Mouse (Mus musculus): Measurements from ENCODE around the gene Desi2. TPM values are rescaled to one million over a fixed set of nuclear protein-coding genes. Genes with fewer than 3 reads are reported as not detected.

Desi2 gene
- polyA plus RNA-seq, 1 experiment from 2014 or later: 24.7 TPM

- no peak for DNase-seq
- no peaks in the 10 kb centered on the region for H3K36me3 ChIP-seq (ENCODE audit: insufficient read depth)
- 89% methylated on average over 3 of the region's 3 CpGs for WGBS
Measured at GRCm38 (mm10) chr1:178234109-178234508, 46.9 kb downstream of the Desi2 start.

GRCm38 (mm10) chr1:178235919-178236466 is 48.8 kb downstream of the Desi2 start:
- H3K27me3 ChIP-seq (ENCODE audit: insufficient read depth, low read length): no peaks in the 10 kb centered on the region

More at GRCm38 (mm10) chr1:178234109-178234508, 46.9 kb downstream of the Desi2 start:
- no peak for ATAC-seq (ENCODE audit: insufficient read depth)
- H3K27me3 ChIP-seq (ENCODE audit: insufficient read depth, low read length): no peaks in the 10 kb centered on the region
- no peak overlapping the region for H3K27ac ChIP-seq (ENCODE audit: low read depth)
- TF ChIP-seq CTCF (IDR thresholded peaks at IDR 0.05; ENCODE audit: low read depth): no peak
- H3K9me3 ChIP-seq (ENCODE audit: low read depth, low read length): no peaks in the 10 kb centered on the region
- no peak overlapping the region for H3K4me3 ChIP-seq (ENCODE audit: low read depth, low read length)
- H3K4me2 ChIP-seq: no peak overlapping the region
- no peaks in the 10 kb centered on the region for H3K4me1 ChIP-seq (ENCODE audit: insufficient read depth)
- H3K9ac ChIP-seq: no peak overlapping the region

GRCm38 (mm10) chr1:178238676-178239075 is 51.5 kb downstream of the Desi2 start:
- Histone ChIP-seq H3K4me1 (ENCODE audit: insufficient read depth) (no peaks in the 10 kb centered on the region), H3K4me2 (no peak overlapping the region), H3K9me3 (ENCODE audit: low read depth, low read length) (no peaks in the 10 kb centered on the region), H3K36me3 (ENCODE audit: insufficient read depth) (no peaks in the 10 kb centered on the region; the same call in 1 of the 2 replicates), H3K4me3 (ENCODE audit: low read depth, low read length) (no peak overlapping the region), H3K9ac (no peak overlapping the region), H3K27ac (ENCODE audit: low read depth) (no peak overlapping the region), H3K27me3 (ENCODE audit: insufficient read depth, low read length) (no peaks in the 10 kb centered on the region)
- 76% methylated on average over 1 of the region's 1 CpGs for WGBS
- ATAC-seq (ENCODE audit: insufficient read depth): no peak
- no peak for DNase-seq
- no peak for TF ChIP-seq CTCF (IDR thresholded peaks at IDR 0.05; ENCODE audit: low read depth)

More at GRCm38 (mm10) chr1:178235919-178236466, 48.8 kb downstream of the Desi2 start:
- Histone ChIP-seq H3K4me3 (ENCODE audit: low read depth, low read length) (no peak overlapping the region), H3K4me2 (no peak overlapping the region), H3K9me3 (ENCODE audit: low read depth, low read length) (no peaks in the 10 kb centered on the region), H3K36me3 (ENCODE audit: insufficient read depth) (no peaks in the 10 kb centered on the region), H3K4me1 (ENCODE audit: insufficient read depth) (no peaks in the 10 kb centered on the region), H3K27ac (ENCODE audit: low read depth) (no peak overlapping the region), H3K9ac (no peak overlapping the region)
- ATAC-seq (ENCODE audit: insufficient read depth): no peak
- no peak for TF ChIP-seq CTCF (IDR thresholded peaks at IDR 0.05; ENCODE audit: low read depth)
- no peak for DNase-seq
- 45% methylated on average over 2 of the region's 2 CpGs for WGBS

- Histone ChIP-seq H3K4me1 (ENCODE audit: insufficient read depth) (no peaks in the 10 kb centered on the region), H3K27ac (ENCODE audit: low read depth) (no peak overlapping the region), H3K9me3 (ENCODE audit: low read depth, low read length) (no peaks in the 10 kb centered on the region), H3K27me3 (ENCODE audit: insufficient read depth, low read length) (no peaks in the 10 kb centered on the region), H3K36me3 (ENCODE audit: insufficient read depth) (peaks cover 14% of the 10 kb centered on the region; the same call in 1 of the 2 replicates), H3K4me2 (no peak overlapping the region), H3K9ac (no peak overlapping the region), H3K4me3 (ENCODE audit: low read depth, low read length) (no peak overlapping the region)
- ATAC-seq (ENCODE audit: insufficient read depth): no peak
- 90% methylated on average over 1 of the region's 1 CpGs for WGBS
- peak; percentile 61 for TF ChIP-seq CTCF (IDR thresholded peaks at IDR 0.05; ENCODE audit: low read depth)
- DNase-seq: peak; percentile 36
Measured at GRCm38 (mm10) chr1:178241884-178242508, 54.8 kb downstream of the Desi2 start.

GRCm38 (mm10) chr1:178248107-178248820 is 61.0 kb downstream of the Desi2 start:
- Histone ChIP-seq H3K27me3 (ENCODE audit: insufficient read depth, low read length) (no peaks in the 10 kb centered on the region), H3K36me3 (ENCODE audit: insufficient read depth) (peaks cover 20% of the 10 kb centered on the region; the same call in 1 of the 2 replicates), H3K9me3 (ENCODE audit: low read depth, low read length) (no peaks in the 10 kb centered on the region), H3K4me3 (ENCODE audit: low read depth, low read length) (no peak overlapping the region), H3K9ac (no peak overlapping the region), H3K27ac (ENCODE audit: low read depth) (no peak overlapping the region), H3K4me2 (no peak overlapping the region), H3K4me1 (ENCODE audit: insufficient read depth) (no peaks in the 10 kb centered on the region)
- DNase-seq (no peak), ATAC-seq (ENCODE audit: insufficient read depth) (no peak)
- TF ChIP-seq CTCF (IDR thresholded peaks at IDR 0.05; ENCODE audit: low read depth): no peak
- WGBS: 76% methylated on average over 1 of the region's 1 CpGs

- H3K4me3 ChIP-seq (ENCODE audit: low read depth, low read length): no peak overlapping the region
- H3K4me2 ChIP-seq: no peak overlapping the region
- WGBS: 87% methylated on average over 4 of the region's 4 CpGs
- no peak for ATAC-seq (ENCODE audit: insufficient read depth)
- DNase-seq: no peak
- peaks cover 6% of the 10 kb centered on the region; the same call in 1 of the 2 replicates for H3K36me3 ChIP-seq (ENCODE audit: insufficient read depth)
- TF ChIP-seq CTCF (IDR thresholded peaks at IDR 0.05; ENCODE audit: low read depth): no peak
- H3K9me3 ChIP-seq (ENCODE audit: low read depth, low read length): no peaks in the 10 kb centered on the region
- no peak overlapping the region for H3K9ac ChIP-seq
- no peaks in the 10 kb centered on the region for H3K27me3 ChIP-seq (ENCODE audit: insufficient read depth, low read length)
- no peak overlapping the region for H3K27ac ChIP-seq (ENCODE audit: low read depth)
- no peaks in the 10 kb centered on the region for H3K4me1 ChIP-seq (ENCODE audit: insufficient read depth)
Measured at GRCm38 (mm10) chr1:178254598-178254997, 67.4 kb downstream of the Desi2 start.

GRCm38 (mm10) chr1:178256351-178256750 is 69.1 kb downstream of the Desi2 start:
- ATAC-seq (ENCODE audit: insufficient read depth): no peak
- no peaks in the 10 kb centered on the region for H3K9me3 ChIP-seq (ENCODE audit: low read depth, low read length)
- TF ChIP-seq CTCF (IDR thresholded peaks at IDR 0.05; ENCODE audit: low read depth): no peak
- no peak for DNase-seq
- H3K27ac ChIP-seq (ENCODE audit: low read depth): no peak overlapping the region
- no peaks in the 10 kb centered on the region for H3K4me1 ChIP-seq (ENCODE audit: insufficient read depth)
- H3K9ac ChIP-seq: no peak overlapping the region
- no peaks in the 10 kb centered on the region; the same call in 1 of the 2 replicates for H3K36me3 ChIP-seq (ENCODE audit: insufficient read depth)
- no peak overlapping the region for H3K4me3 ChIP-seq (ENCODE audit: low read depth, low read length)
- no peak overlapping the region for H3K4me2 ChIP-seq
- H3K27me3 ChIP-seq (ENCODE audit: insufficient read depth, low read length): no peaks in the 10 kb centered on the region
- WGBS: 94% methylated on average over 4 of the region's 4 CpGs
